Mouse (Mus musculus) kidney, postnatal 0 days (tissue): Measurements from ENCODE around the gene Fbxw7. TPM values are rescaled to one million over a fixed set of nuclear protein-coding genes. Genes with fewer than 3 reads are reported as not detected.

Experiments used
- ATAC-seq: fragments of 200-750 bp; cut with Nextera tagmentation; replicated peaks from 2 replicates; pipeline ENCODE4 v1.8.0; 2017; ENCODE audit warnings: low read depth, moderate number of reproducible peaks, moderate TSS enrichment, moderate library complexity; ENCODE audit not compliant: low FRiP score
- DNase-seq: peaks from one replicate; pipeline ENCODE4 v3.0.0-alpha.2; 2016; ENCODE audit warnings: low spot score
- H3K27ac ChIP-seq: fragments of 300-500 bp; sonication (generic); 2 replicates; pipeline ENCODE4 v1.5.1; 2014; ENCODE audit warnings: mild to moderate bottlenecking
- H3K27me3 ChIP-seq: fragments of 300-500 bp; sonication (generic); 2 replicates; pipeline ENCODE4 v1.6.1; 2014; ENCODE audit warnings: low read length, mixed read lengths; ENCODE audit not compliant: insufficient read depth
- H3K36me3 ChIP-seq: fragments of 300-500 bp; sonication (generic); 2 replicates; pipeline ENCODE4 v1.6.1; 2014; ENCODE audit warnings: low read length, mixed read lengths; ENCODE audit not compliant: insufficient read depth
- H3K4me1 ChIP-seq: fragments of 300-500 bp; sonication (generic); replicated peaks from 2 replicates; pipeline ENCODE4 v1.6.1; 2014; ENCODE audit warnings: antibody characterized with exemption, low read length, mixed read lengths; ENCODE audit not compliant: insufficient read depth
- H3K4me2 ChIP-seq: fragments of 300-500 bp; sonication (generic); 2 replicates; pipeline ENCODE4 v1.6.1; 2014; ENCODE audit warnings: mild to moderate bottlenecking, low read length, moderate library complexity, mixed read lengths
- H3K4me3 ChIP-seq: fragments of 300-500 bp; sonication (generic); replicated peaks from 2 replicates; pipeline ENCODE4 v1.5.1; 2014; ENCODE audit warnings: low read depth, low read length
- H3K9ac ChIP-seq: fragments of 300-500 bp; sonication (generic); 2 replicates; pipeline ENCODE4 v1.6.1; 2014; ENCODE audit warnings: low read depth, low read length
- H3K9me3 ChIP-seq: fragments of 300-500 bp; sonication (generic); replicated peaks from 2 replicates; pipeline ENCODE4 v1.6.1; 2016; ENCODE audit warnings: low read length, inconsistent platforms, mixed read lengths
- CTCF ChIP-seq: IDR thresholded peaks from 2 replicates; pipeline ENCODE4 v1.5.1; 2016; ENCODE audit warnings: antibody characterized with exemption, low read depth, mild to moderate bottlenecking, moderate library complexity
- WGBS: fragments of 180-500 bp; shearing (Covaris S2); extraction: QIAGEN DNeasy Blood & Tissue Kit; methylation state at CpG from one replicate; pipeline ENCODE4 v1.1.7; 2014; 5-methylcytosine and 5-hydroxymethylcytosine counted together
- polyA plus RNA-seq: library from polyadenylated mRNA; unstranded; fragments of >200 nt; fragmentation: Nextera tagmentation; extraction: Ambion mirVana; gene quantifications from 2 replicates; pipeline ENCODE4 v1.2.1, GENCODE M21; 2015

The Fbxw7 gene
- polyA plus RNA-seq, 1 experiment from 2014 or later: 7.6 TPM

GRCm38 (mm10) chr3:84808906-84809305, 6.2 kb upstream of the Fbxw7 start:
- no peak overlapping the region for H3K4me3 ChIP-seq
- no peak overlapping the region for H3K4me2 ChIP-seq
- H3K36me3 ChIP-seq: no peaks in the 10 kb centered on the region
- no peak for TF ChIP-seq CTCF
- DNase-seq (no peak), ATAC-seq (no peak)
- H3K9ac ChIP-seq: no peak overlapping the region
- no peak overlapping the region for H3K27ac ChIP-seq
- no peaks in the 10 kb centered on the region for H3K27me3 ChIP-seq
- H3K4me1 ChIP-seq: no peaks in the 10 kb centered on the region
- no peaks in the 10 kb centered on the region for H3K9me3 ChIP-seq

GRCm38 (mm10) chr3:84810803-84811202, 4.3 kb upstream of the Fbxw7 start:
- H3K4me3 ChIP-seq: no peak overlapping the region
- no peaks in the 10 kb centered on the region for H3K36me3 ChIP-seq
- H3K4me1 ChIP-seq: 0 out of 2 replicates have a peak, but pooled peaks cover 2% of the 10 kb centered on the region
- no peak overlapping the region for H3K9ac ChIP-seq
- H3K27ac ChIP-seq: no peak overlapping the region
- H3K4me2 ChIP-seq: no peak overlapping the region
- TF ChIP-seq CTCF: no peak
- DNase-seq (no peak), ATAC-seq (no peak)
- H3K27me3 ChIP-seq: no peaks in the 10 kb centered on the region
- H3K9me3 ChIP-seq: no peaks in the 10 kb centered on the region

- Histone ChIP-seq H3K9ac (peak overlapping the region; percentile 72), H3K4me2 (peak overlapping the region; percentile 66), H3K27ac (peak overlapping the region; percentile 93), H3K4me1 (0 out of 2 replicates have a peak, but pooled peaks cover 4% of the 10 kb centered on the region), H3K27me3 (no peaks in the 10 kb centered on the region), H3K36me3 (no peaks in the 10 kb centered on the region), H3K4me3 (peak overlapping the region; percentile 96), H3K9me3 (no peaks in the 10 kb centered on the region)
- under 1% methylated on average over 29 of the region's 29 CpGs for WGBS
- ATAC-seq (no peak; the same call in 1 of the 2 replicates), DNase-seq (no peak)
- no peak for TF ChIP-seq CTCF
These were observed 1.5 kb upstream of the Fbxw7 start for GRCm38 (mm10) chr3:84813436-84814156.

- DNase-seq (peak; percentile 99), ATAC-seq (peak; percentile 98)
- Histone ChIP-seq H3K9ac (peak overlapping the region; percentile 73), H3K36me3 (no peaks in the 10 kb centered on the region), H3K9me3 (no peaks in the 10 kb centered on the region), H3K27me3 (no peaks in the 10 kb centered on the region), H3K4me3 (peak overlapping the region; percentile 96), H3K27ac (peak overlapping the region; percentile 93), H3K4me1 (0 out of 2 replicates have a peak, but pooled peaks cover 4% of the 10 kb centered on the region), H3K4me2 (peak overlapping the region; percentile 99)
- under 1% methylated on average over 54 of the region's 60 CpGs for WGBS
- no peak for TF ChIP-seq CTCF
These were observed 809 bp upstream of the Fbxw7 start for GRCm38 (mm10) chr3:84814157-84814761.

GRCm38 (mm10) chr3:84815461-84815860, 393 bp downstream of the Fbxw7 start:
- H3K36me3 ChIP-seq: no peaks in the 10 kb centered on the region

GRCm38 (mm10) chr3:84816951-84817350, 1.9 kb downstream of the Fbxw7 start:
- DNase-seq: no peak
- no peak overlapping the region for H3K9ac ChIP-seq

More at GRCm38 (mm10) chr3:84815461-84815860, 393 bp downstream of the Fbxw7 start:
- Histone ChIP-seq H3K27me3 (no peaks in the 10 kb centered on the region), H3K9me3 (no peaks in the 10 kb centered on the region), H3K27ac (peak overlapping the region; percentile 93), H3K4me2 (peak overlapping the region; percentile 99), H3K9ac (peak overlapping the region; percentile 73), H3K4me1 (0 out of 2 replicates have a peak, but pooled peaks cover 4% of the 10 kb centered on the region), H3K4me3 (peak overlapping the region; percentile 96)
- TF ChIP-seq CTCF: no peak
- peak; percentile 65 for DNase-seq
- ATAC-seq: no peak
- WGBS: under 1% methylated on average over 29 of the region's 29 CpGs

More at GRCm38 (mm10) chr3:84816951-84817350, 1.9 kb downstream of the Fbxw7 start:
- no peak for ATAC-seq
- H3K4me3 ChIP-seq: no peak overlapping the region
- 74% methylated on average over 1 of the region's 1 CpGs for WGBS
- no peaks in the 10 kb centered on the region for H3K36me3 ChIP-seq
- H3K27ac ChIP-seq: no peak overlapping the region
- H3K4me1 ChIP-seq: 0 out of 2 replicates have a peak, but pooled peaks cover 4% of the 10 kb centered on the region
- H3K9me3 ChIP-seq: no peaks in the 10 kb centered on the region
- no peaks in the 10 kb centered on the region for H3K27me3 ChIP-seq
- H3K4me2 ChIP-seq: no peak overlapping the region
- TF ChIP-seq CTCF: no peak
